ENCODE assay signal across 7 mouse cellular contexts in genomic region chr1:58423371-58424248, GRCm38 (mm10). TPM values are rescaled to one million over a fixed set of nuclear protein-coding genes. Genes with fewer than 3 reads are reported as not detected.
DNase-seq lines count a peak whose midpoint lies in the region; ATAC-seq lines count a peak whose summit lies in the region.

Gene Clk1 (minus strand): TSS chr1:58424066.

- peak within 1 kb of the TSS; percentile 98 for H3K27ac ChIP-seq in embryonic facial prominence, embryonic 11.5 days (replicated peaks; ENCODE audit: low read depth, low read length)
- peak within 1 kb of the TSS; percentile 92 for H3K27ac ChIP-seq in limb, embryonic 11.5 days (replicated peaks; ENCODE audit: low read depth, low read length)
- H3K27ac ChIP-seq in midbrain, embryonic 14.5 days (replicated peaks; ENCODE audit: low read depth, low read length) = peak within 1 kb of the TSS; percentile 100

- H3K36me3 ChIP-seq in embryonic facial prominence, embryonic 11.5 days (replicated peaks; ENCODE audit: control insufficient read depth, insufficient read depth, low read depth, low read length) = peaks cover 12% of the 10 kb centered on the region
- H3K36me3 ChIP-seq in limb, embryonic 11.5 days (ENCODE audit: control insufficient read depth, insufficient read depth, low read length) = peaks cover 13% of the 10 kb centered on the region
- H3K36me3 ChIP-seq in midbrain, embryonic 14.5 days (ENCODE audit: control insufficient read depth, insufficient read depth, low read length) = peaks cover 26% of the 10 kb centered on the region

- no peaks in the 10 kb centered on the region for H3K27me3 ChIP-seq in embryonic facial prominence, embryonic 11.5 days (ENCODE audit: control insufficient read depth, insufficient read depth, low read length)
- no peaks in the 10 kb centered on the region for H3K27me3 ChIP-seq in limb, embryonic 11.5 days (ENCODE audit: control insufficient read depth, insufficient read depth, low read length)
- H3K27me3 ChIP-seq in midbrain, embryonic 14.5 days (ENCODE audit: control insufficient read depth, insufficient read depth, low read length) = no peaks in the 10 kb centered on the region

- no peaks in the 10 kb centered on the region for H3K4me1 ChIP-seq in embryonic facial prominence, embryonic 11.5 days (ENCODE audit: control insufficient read depth, insufficient read depth, low read length)
- 0 out of 2 replicates have a peak, but pooled peaks cover 4% of the 10 kb centered on the region for H3K4me1 ChIP-seq in limb, embryonic 11.5 days (ENCODE audit: control insufficient read depth, insufficient read depth, low read length)
- peaks cover 21% of the 10 kb centered on the region for H3K4me1 ChIP-seq in midbrain, embryonic 14.5 days (ENCODE audit: control insufficient read depth, insufficient read depth, low read length)

- peak; percentile 92 for ATAC-seq in embryonic facial prominence, embryonic 11.5 days (replicated peaks; ENCODE audit: insufficient number of reproducible peaks, low FRiP score, low TSS enrichment, low read depth)
- ATAC-seq in granulocyte monocyte progenitor cell, adult 5-6 weeks (replicated peaks; ENCODE audit: poor library complexity, severe bottlenecking) = peak; percentile 81
- peak; percentile 93 for ATAC-seq in limb, embryonic 11.5 days (ENCODE audit: insufficient number of reproducible peaks, low FRiP score, low TSS enrichment, low read depth)
- peak; percentile 97 for ATAC-seq in midbrain, embryonic 14.5 days (ENCODE audit: low FRiP score, low TSS enrichment)

- H3K4me2 ChIP-seq in embryonic facial prominence, embryonic 11.5 days (ENCODE audit: low read depth, low read length) = peak within 1 kb of the TSS; percentile 48
- H3K4me2 ChIP-seq in limb, embryonic 11.5 days (ENCODE audit: low read depth, severe bottlenecking) = peak within 1 kb of the TSS; percentile 52
- H3K4me2 ChIP-seq in midbrain, embryonic 14.5 days (ENCODE audit: low read length) = peak within 1 kb of the TSS; percentile 67

- under 1% methylated on average over 79 of the region's 79 CpGs for WGBS in embryonic facial prominence, embryonic 11.5 days
- under 1% methylated on average over 79 of the region's 79 CpGs for WGBS in limb, embryonic 11.5 days
- WGBS in midbrain, embryonic 14.5 days = under 1% methylated on average over 79 of the region's 79 CpGs

- H3K4me3 ChIP-seq in embryonic facial prominence, embryonic 11.5 days (ENCODE audit: low read depth, low read length) = peak within 1 kb of the TSS; percentile 100
- H3K4me3 ChIP-seq in limb, embryonic 11.5 days (ENCODE audit: low read depth, low read length) = peak within 1 kb of the TSS; percentile 91
- peak within 1 kb of the TSS; percentile 100 for H3K4me3 ChIP-seq in midbrain, embryonic 14.5 days (replicated peaks; ENCODE audit: low read depth, low read length)

- peak within 1 kb of the TSS; percentile 100 for H3K9ac ChIP-seq in embryonic facial prominence, embryonic 11.5 days (replicated peaks; ENCODE audit: low read length)
- H3K9ac ChIP-seq in limb, embryonic 11.5 days (ENCODE audit: low read length) = peak within 1 kb of the TSS; percentile 99
- peak within 1 kb of the TSS; percentile 100 for H3K9ac ChIP-seq in midbrain, embryonic 14.5 days (replicated peaks; ENCODE audit: low read length)

- H3K9me3 ChIP-seq in embryonic facial prominence, embryonic 11.5 days (replicated peaks; ENCODE audit: control insufficient read depth, low read length) = no peaks in the 10 kb centered on the region
- H3K9me3 ChIP-seq in limb, embryonic 11.5 days (ENCODE audit: control insufficient read depth, low read length) = no peaks in the 10 kb centered on the region
- H3K9me3 ChIP-seq in midbrain, embryonic 14.5 days (ENCODE audit: control insufficient read depth, low read length) = no peaks in the 10 kb centered on the region

- peak; percentile 99 for DNase-seq in adrenal gland, postnatal 14 days
- DNase-seq in embryonic facial prominence, embryonic 11.5 days (ENCODE audit: low spot score) = peak; percentile 96
- peak; percentile 99 for DNase-seq in kidney, adult 18-20 months
- DNase-seq in limb, embryonic 11.5 days (ENCODE audit: low spot score) = peak; percentile 96
- DNase-seq in midbrain, embryonic 14.5 days = peak; percentile 97
- DNase-seq in spleen, adult 18-20 months = peak; percentile 93 to 99

RNA-seq across cellular contexts. Expression of gene Clk1, which starts in this region (rescaled TPM):
- 167 and 176 TPM in 2 replicates for total RNA-seq in adrenal gland, postnatal 14 days (2021)
- polyA plus RNA-seq in embryonic facial prominence, embryonic 11.5 days (2014; fragmentation: Nextera tagmentation; extraction: Ambion mirVana) = 182 and 195 TPM in 2 replicates
- 227 and 268 TPM in 2 replicates for total RNA-seq in granulocyte monocyte progenitor cell, adult 5-6 weeks (2014; fragmentation: Nextera tagmentation)
- total RNA-seq in granulocyte monocyte progenitor cell, adult 5-6 weeks (2017) = 362 and 373 TPM in 2 replicates
- 166 and 176 TPM in 2 replicates for polyA plus RNA-seq in limb, embryonic 11.5 days (2014; fragmentation: Nextera tagmentation; extraction: Ambion mirVana)
- polyA plus RNA-seq in midbrain, embryonic 14.5 days (2014; fragmentation: Nextera tagmentation; extraction: Ambion mirVana) = 158 and 160 TPM in 2 replicates

Comparison
In these comparisons a context has a peak if more than half of its experiments do, and no peak if none do; other contexts are left out.
1. Peak in every context shown above with its lines: DNase-seq, ATAC-seq, H3K4me3 ChIP-seq and H3K27ac ChIP-seq.